Mouse (Mus musculus) small intestine, adult 2 months (tissue): Measurements from ENCODE around the gene Aurkb.

Experiments used
- CTCF ChIP-seq: fragments of 200-500 bp; IDR thresholded peaks from 2 replicates; pipeline ENCODE4 v1.5.1; 2012; ENCODE audit warnings: low read depth, mild to moderate bottlenecking, control low read depth, inconsistent platforms, low read length, moderate library complexity, mixed read lengths; ENCODE audit not compliant: insufficient replicate concordance, insufficient read length; ENCODE audit errors: extremely low read depth
- POLR2A ChIP-seq: fragments of 200-500 bp; IDR thresholded peaks from 2 replicates; pipeline ENCODE4 v1.6.1; 2012; ENCODE audit warnings: low read depth, mild to moderate bottlenecking, control low read depth, inconsistent platforms, low read length, moderate library complexity

GRCm38 (mm10) chr11:69070093-69070492 lies 24.6 kb downstream of the Aurkb start:
- no peak for TF ChIP-seq POLR2A
- TF ChIP-seq CTCF, result no peak; the same call in 1 of the 2 replicates
